Mouse (Mus musculus) macrophage (primary cell): Measurements from ENCODE around the gene Gm20422. TPM values are rescaled to one million over a fixed set of nuclear protein-coding genes. Genes with fewer than 3 reads are reported as not detected.

ENCODE experiments used
- H3K27ac ChIP-seq: fragments of 350-480 bp; formaldehyde crosslinking; 2 replicates; pipeline ENCODE4 v1.9.0; 2021
- H3K36me3 ChIP-seq: fragments of 350-480 bp; formaldehyde crosslinking; 2 replicates; pipeline ENCODE4 v1.9.0; 2021; ENCODE audit errors: inconsistent target
- H3K4me3 ChIP-seq: fragments of 350-480 bp; formaldehyde crosslinking; 2 replicates; pipeline ENCODE4 v1.9.0; 2021; ENCODE audit errors: inconsistent target
- H3K79me2 ChIP-seq: fragments of 350-480 bp; formaldehyde crosslinking; 2 replicates; pipeline ENCODE4 v1.9.0; 2021; ENCODE audit errors: inconsistent target
- WGBS: methylation state at CpG from one replicate; pipeline ENCODE4 v1.1.7; 2026; ENCODE audit warnings: inconsistent platforms; ENCODE audit not compliant: missing documents; 5-methylcytosine and 5-hydroxymethylcytosine counted together
- polyA plus RNA-seq: library from polyadenylated mRNA; stranded (reverse); fragments of 250-400 nt; gene quantifications from 3 replicates; pipeline ENCODE4 v1.2.4, GENCODE M21; 2018; ENCODE audit warnings: inconsistent platforms

Gm20422 gene
- polyA plus RNA-seq, 1 experiment from 2014 or later: not detected

GRCm38 (mm10) chr8:69775149-69775534, 456 bp upstream of the Gm20422 start:
- peaks cover 43% of the 10 kb centered on the region for H3K79me2 ChIP-seq
- peak overlapping the region; percentile 21; the same call in 1 of the 2 replicates for H3K27ac ChIP-seq
- 40% methylated on average over 2 of the region's 2 CpGs for WGBS
- peak overlapping the region; percentile 31; the same call in 1 of the 2 replicates for H3K4me3 ChIP-seq
- H3K36me3 ChIP-seq: no peaks in the 10 kb centered on the region; the same call in 1 of the 2 replicates

- peaks cover 66% of the 10 kb centered on the region for H3K79me2 ChIP-seq
- H3K27ac ChIP-seq: no peak overlapping the region
- peaks cover 28% of the 10 kb centered on the region for H3K36me3 ChIP-seq
- WGBS: 100% methylated on average over 2 of the region's 2 CpGs
- H3K4me3 ChIP-seq: no peak overlapping the region
Observed at GRCm38 (mm10) chr8:69772106-69772505, 2.6 kb downstream of the Gm20422 start.

GRCm38 (mm10) chr8:69771221-69771620, 3.5 kb downstream of the Gm20422 start:
- H3K27ac ChIP-seq: no peak overlapping the region
- H3K79me2 ChIP-seq: peaks cover 66% of the 10 kb centered on the region
- no peak overlapping the region for H3K4me3 ChIP-seq
- H3K36me3 ChIP-seq: peaks cover 37% of the 10 kb centered on the region
- WGBS: 90% methylated on average over 9 of the region's 9 CpGs

- Histone ChIP-seq H3K36me3 (peaks cover 41% of the 10 kb centered on the region), H3K79me2 (no peaks in the 10 kb centered on the region), H3K27ac (no peak overlapping the region), H3K4me3 (no peak overlapping the region)
- WGBS: 92% methylated on average over 4 of the region's 4 CpGs
Observed at GRCm38 (mm10) chr8:69761814-69762445, 12.8 kb downstream of the Gm20422 start.

- Histone ChIP-seq H3K4me3 (no peak overlapping the region), H3K27ac (no peak overlapping the region), H3K36me3 (peaks cover 12% of the 10 kb centered on the region), H3K79me2 (no peaks in the 10 kb centered on the region)
- 96% methylated on average over 5 of the region's 5 CpGs for WGBS
Observed at GRCm38 (mm10) chr8:69758316-69758715, 16.4 kb downstream of the Gm20422 start.

- Histone ChIP-seq H3K27ac (no peak overlapping the region), H3K36me3 (peaks cover 5% of the 10 kb centered on the region; the same call in 1 of the 2 replicates), H3K4me3 (no peak overlapping the region), H3K79me2 (peaks cover 17% of the 10 kb centered on the region; the same call in 1 of the 2 replicates)
- 90% methylated on average over 2 of the region's 2 CpGs for WGBS
Observed at GRCm38 (mm10) chr8:69752437-69752836, 22.2 kb downstream of the Gm20422 start.

GRCm38 (mm10) chr8:69749544-69750454, 24.9 kb downstream of the Gm20422 start, which contains the start of gene Zfp963:
Zfp963 (minus strand) TSS chr8:69749970.
- H3K4me3 ChIP-seq: peak within 1 kb of the TSS; percentile 18; the same call in 1 of the 2 replicates
- no peaks in the 10 kb centered on the region for H3K36me3 ChIP-seq
- H3K79me2 ChIP-seq: peaks cover 20% of the 10 kb centered on the region; the same call in 1 of the 2 replicates
- peak within 1 kb of the TSS; percentile 57 for H3K27ac ChIP-seq
- WGBS: 5% methylated on average over 46 of the region's 48 CpGs

GRCm38 (mm10) chr8:69741231-69741630, 33.5 kb downstream of the Gm20422 start:
- H3K4me3 ChIP-seq: no peak overlapping the region
- WGBS: 100% methylated on average over 2 of the region's 2 CpGs
- no peaks in the 10 kb centered on the region for H3K79me2 ChIP-seq
- H3K36me3 ChIP-seq: peaks cover 12% of the 10 kb centered on the region
- H3K27ac ChIP-seq: no peak overlapping the region

- H3K79me2 ChIP-seq: no peaks in the 10 kb centered on the region
Observed at GRCm38 (mm10) chr8:69740763-69741162, 33.9 kb downstream of the Gm20422 start.

GRCm38 (mm10) chr8:69735495-69735894, 39.2 kb downstream of the Gm20422 start:
- no peak overlapping the region for H3K27ac ChIP-seq
- no peaks in the 10 kb centered on the region for H3K79me2 ChIP-seq
- no peaks in the 10 kb centered on the region for H3K36me3 ChIP-seq
- 85% methylated on average over 1 of the region's 1 CpGs for whole genome bisulfite sequencing
- H3K4me3 ChIP-seq: no peak overlapping the region

More at GRCm38 (mm10) chr8:69740763-69741162, 33.9 kb downstream of the Gm20422 start:
- 88% methylated on average over 6 of the region's 6 CpGs for WGBS
- H3K27ac ChIP-seq: no peak overlapping the region
- H3K36me3 ChIP-seq: peaks cover 12% of the 10 kb centered on the region
- no peak overlapping the region for H3K4me3 ChIP-seq

GRCm38 (mm10) chr8:69717232-69717580, 57.5 kb downstream of the Gm20422 start:
- Histone ChIP-seq H3K79me2 (peaks cover 40% of the 10 kb centered on the region), H3K27ac (no peak overlapping the region; the same call in 1 of the 2 replicates), H3K4me3 (peak overlapping the region; percentile 29; the same call in 1 of the 2 replicates), H3K36me3 (peaks cover 7% of the 10 kb centered on the region; the same call in 1 of the 2 replicates)
- WGBS: 45% methylated on average over 5 of the region's 5 CpGs

GRCm38 (mm10) chr8:69716403-69717231, 58.1 kb downstream of the Gm20422 start:
- WGBS: under 1% methylated on average over 50 of the region's 52 CpGs
- H3K4me3 ChIP-seq: peak overlapping the region; percentile 56
- H3K79me2 ChIP-seq: peaks cover 46% of the 10 kb centered on the region
- H3K36me3 ChIP-seq: peaks cover 11% of the 10 kb centered on the region; the same call in 1 of the 2 replicates
- H3K27ac ChIP-seq: peak overlapping the region; percentile 54

- peak overlapping the region; percentile 56 for H3K4me3 ChIP-seq
- WGBS: 86% methylated on average over 6 of the region's 6 CpGs
- H3K79me2 ChIP-seq: peaks cover 54% of the 10 kb centered on the region
- H3K36me3 ChIP-seq: peaks cover 22% of the 10 kb centered on the region
- H3K27ac ChIP-seq: no peak overlapping the region
Observed at GRCm38 (mm10) chr8:69715366-69715765, 59.3 kb downstream of the Gm20422 start.

- Histone ChIP-seq H3K27ac (no peak overlapping the region), H3K4me3 (no peak overlapping the region), H3K36me3 (peaks cover 41% of the 10 kb centered on the region), H3K79me2 (peaks cover 54% of the 10 kb centered on the region)
- 95% methylated on average over 8 of the region's 8 CpGs for WGBS
Observed at GRCm38 (mm10) chr8:69713516-69713915, 61.2 kb downstream of the Gm20422 start.
